Mouse (Mus musculus) heart, embryonic 15.5 days (tissue): ENCODE results near the gene Cd300c. TPM values are rescaled to one million over a fixed set of nuclear protein-coding genes. Genes with fewer than 3 reads are reported as not detected.

Experiments
- polyA plus RNA-seq: library from polyadenylated mRNA; unstranded; fragments of >200 nt; fragmentation: Nextera tagmentation; extraction: Ambion mirVana; gene quantifications from 2 replicates; pipeline ENCODE4 v1.2.1, GENCODE M21; 2015

The Cd300c gene
- polyA plus RNA-seq, 1 experiment from 2014 or later = not detected

Other genes starting within 250 kb of the Cd300c start
- gene Dnaic2, start 241.7 kb downstream of the Cd300c start, polyA plus RNA-seq = 0.64 and 1.0 TPM in 2 replicates
- gene Kif19a, start 203.8 kb downstream of the Cd300c start, polyA plus RNA-seq = 0.16 and 0.33 TPM in 2 replicates
- 0.08 and 0.46 TPM in 2 replicates for gene Btbd17, start 173.2 kb downstream of the Cd300c start, polyA plus RNA-seq
- not detected in 2 replicates for gene Gpr142, start 170.2 kb downstream of the Cd300c start, polyA plus RNA-seq
- 12.4 and 19.8 TPM in 2 replicates for gene Gprc5c, start 118.0 kb downstream of the Cd300c start, polyA plus RNA-seq
- 0.82 and 2.2 TPM in 2 replicates for gene Cd300a, start 79.1 kb downstream of the Cd300c start, polyA plus RNA-seq
- gene Cd300lb, start 34.8 kb downstream of the Cd300c start, polyA plus RNA-seq = 0.34 and 0.72 TPM in 2 replicates
- 0.21 and 0.61 TPM in 2 replicates for gene Cd300ld, start 20.8 kb upstream of the Cd300c start, polyA plus RNA-seq
- 1.8 and 3.5 TPM in 2 replicates for gene Cd300c2, start 32.7 kb upstream of the Cd300c start, polyA plus RNA-seq
- gene Cd300ld2, start 47.0 kb upstream of the Cd300c start, polyA plus RNA-seq = not detected in 2 replicates
- gene Cd300ld4, start 57.9 kb upstream of the Cd300c start, polyA plus RNA-seq = not detected in 2 replicates
- not detected in 2 replicates for gene Cd300ld5, start 68.6 kb upstream of the Cd300c start, polyA plus RNA-seq
- not detected in 2 replicates for gene Cd300ld3, start 79.3 kb upstream of the Cd300c start, polyA plus RNA-seq
- not detected in 2 replicates for gene Cd300e, start 93.0 kb upstream of the Cd300c start, polyA plus RNA-seq
- gene Rab37, start 122.3 kb upstream of the Cd300c start, polyA plus RNA-seq = 1.1 and 2.4 TPM in 2 replicates
- gene Cd300lf, start 164.8 kb upstream of the Cd300c start, polyA plus RNA-seq = 0.37 and 1.2 TPM in 2 replicates
- 24.6 and 46.4 TPM in 2 replicates for gene Slc9a3r1, start 194.2 kb upstream of the Cd300c start, polyA plus RNA-seq
- gene Tmem104, start 218.3 kb upstream of the Cd300c start, polyA plus RNA-seq = 6.6 and 11.4 TPM in 2 replicates
- gene Nat9, start 218.7 kb upstream of the Cd300c start, polyA plus RNA-seq = 16.2 and 20.8 TPM in 2 replicates